In the genomic region with DNA sequence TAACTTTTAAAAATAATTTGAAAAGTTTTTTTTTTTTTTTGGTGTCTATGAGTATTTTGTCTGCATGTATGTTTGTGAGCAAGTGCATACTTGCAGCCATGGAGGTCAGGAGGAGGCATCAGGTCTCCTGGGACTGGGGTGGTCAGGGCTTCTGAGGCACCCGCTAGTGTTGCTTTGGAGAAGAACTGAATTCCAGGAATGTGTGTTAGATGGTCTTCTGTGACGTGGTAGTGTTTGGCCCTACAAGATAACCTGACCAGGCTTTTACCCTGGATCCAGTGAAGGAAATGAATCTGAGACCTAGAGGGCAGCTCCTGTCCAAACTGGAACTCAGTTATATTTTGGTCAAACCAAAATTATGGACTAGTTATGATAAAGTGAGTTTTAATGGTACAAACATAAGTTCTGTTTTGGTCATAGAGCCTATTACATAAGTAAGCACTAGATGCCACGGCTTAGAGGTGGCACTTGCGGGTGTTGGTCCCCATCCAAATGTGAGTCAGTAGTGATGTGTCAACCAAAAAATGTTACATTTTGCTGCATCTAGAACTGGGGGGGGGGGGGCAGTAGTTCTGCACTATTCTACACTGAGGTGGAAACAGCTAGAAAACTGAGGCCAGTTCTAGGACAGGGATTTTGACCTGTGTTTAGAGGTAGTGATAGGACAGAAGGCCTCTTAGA, we compare ENCODE assay signal across 27 mouse cellular contexts. TPM values are rescaled to one million over a fixed set of nuclear protein-coding genes. Genes with fewer than 3 reads are reported as not detected.
DNase-seq lines count a peak whose midpoint lies in the region; ATAC-seq and TF ChIP-seq lines count a peak whose summit lies in the region.
"Had no signal": no experiment of that assay in that cellular context is flagged by ENCODE, and none has a peak within 500 bp of the region (broad histone marks: within the 10 kb centered on the region; RNA-seq: fewer than 3 reads in every experiment).

No protein-coding gene starts in this region.

- H3K79me3 ChIP-seq in C2C12 (ENCODE audit: low read depth), result no peaks in the 10 kb centered on the region

- no peak for TF ChIP-seq POLR2A in myocyte (IDR thresholded peaks at IDR 0.05; ENCODE audit: insufficient read length, low read depth)

- H3K27ac ChIP-seq in lung, postnatal 0 days (ENCODE audit: low read length), result no peak overlapping the region
- H3K27ac ChIP-seq: embryonic facial prominence, embryonic 15.5 days; forebrain, embryonic 12.5 days; heart, embryonic 10.5 days; heart, embryonic 15.5 days; kidney, postnatal 0 days; liver, embryonic 15.5 days; macrophage; midbrain, embryonic 13.5 days; neural tube, embryonic 15.5 days had no signal

- no peaks in the 10 kb centered on the region for H3K9me3 ChIP-seq in lung, postnatal 0 days (ENCODE audit: low read length)
- H3K9me3 ChIP-seq: embryonic facial prominence, embryonic 15.5 days; forebrain, embryonic 12.5 days; heart, embryonic 10.5 days; heart, embryonic 15.5 days; liver, embryonic 15.5 days; midbrain, embryonic 13.5 days; neural tube, embryonic 15.5 days had no signal

- H3K4me2 ChIP-seq in lung, postnatal 0 days (replicated peaks; ENCODE audit: low read depth, low read length), result no peak overlapping the region
- peak overlapping the region; percentile 25 for H3K4me2 ChIP-seq in myocyte (ENCODE audit: low read depth)
- H3K4me2 ChIP-seq: embryonic facial prominence, embryonic 15.5 days; forebrain, embryonic 12.5 days; heart, embryonic 15.5 days; liver, embryonic 15.5 days; lung, embryonic 14.5 days; midbrain, embryonic 13.5 days; neural tube, embryonic 15.5 days had no signal

- DNase-seq in lung, postnatal 0 days (ENCODE audit: low spot score), result peak; percentile 17
- no peak for DNase-seq in lung, postnatal 14 days
- DNase-seq in adrenal gland, postnatal 10 days, result peak; percentile 44
- DNase-seq in yolk sac, embryonic 10.5 days (ENCODE audit: low spot score), result no peak
- DNase-seq in embryo, embryonic 10 days (ENCODE audit: low spot score), result no peak
- DNase-seq: cerebellum, postnatal 10 days; forebrain, postnatal 0 days; gastrocnemius, postnatal 10 days; kidney, adult 2 months; layer of hippocampus, adult 9-11 months; liver; lung, embryonic 14.5 days; retina, postnatal 1 day; right cerebral cortex, postnatal 14 days; thymus, postnatal 25 days had no signal

- no peak for TF ChIP-seq EP300 in lung, postnatal 0 days (IDR thresholded peaks at IDR 0.05)

- no peak overlapping the region for H3K9ac ChIP-seq in lung, postnatal 0 days (replicated peaks; ENCODE audit: low read depth)
- H3K9ac ChIP-seq: embryonic facial prominence, embryonic 15.5 days; forebrain, embryonic 12.5 days; forebrain, postnatal 0 days; heart, embryonic 15.5 days; liver, embryonic 15.5 days; lung, embryonic 14.5 days; midbrain, embryonic 13.5 days; neural tube, embryonic 15.5 days had no signal

- no peaks in the 10 kb centered on the region for H3K4me1 ChIP-seq in lung, postnatal 0 days (ENCODE audit: insufficient read depth, low read depth, low read length)
- H3K4me1 ChIP-seq: embryonic facial prominence, embryonic 15.5 days; heart, embryonic 10.5 days; heart, embryonic 15.5 days had no signal

- no peaks in the 10 kb centered on the region for H3K36me3 ChIP-seq in lung, postnatal 0 days (ENCODE audit: insufficient read depth, low read length)
- H3K36me3 ChIP-seq in C2C12 (ENCODE audit: control insufficient read depth, insufficient read depth), result no peaks in the 10 kb centered on the region
- no peaks in the 10 kb centered on the region for H3K36me3 ChIP-seq in myocyte (ENCODE audit: control insufficient read depth, insufficient read depth)
- H3K36me3 ChIP-seq: embryonic facial prominence, embryonic 15.5 days; forebrain, embryonic 12.5 days; heart, embryonic 10.5 days; heart, embryonic 15.5 days; liver, embryonic 15.5 days; midbrain, embryonic 13.5 days; neural tube, embryonic 15.5 days had no signal

- H3K79me2 ChIP-seq in C2C12 (ENCODE audit: control insufficient read depth, insufficient read depth), result no peaks in the 10 kb centered on the region
- no peaks in the 10 kb centered on the region for H3K79me2 ChIP-seq in myocyte (ENCODE audit: control insufficient read depth, insufficient read depth)

- no peak for ATAC-seq in lung, postnatal 0 days
- ATAC-seq: forebrain, postnatal 0 days; hindbrain, embryonic 16.5 days; midbrain, embryonic 13.5 days had no signal

- no peaks in the 10 kb centered on the region for H3K27me3 ChIP-seq in lung, postnatal 0 days (replicated peaks; ENCODE audit: insufficient read depth, low read length)
- H3K27me3 ChIP-seq in C2C12 (ENCODE audit: control insufficient read depth, insufficient read depth, insufficient read length) (no peaks in the 10 kb centered on the region), myocyte (ENCODE audit: control insufficient read depth, insufficient read depth, insufficient read length) (no peaks in the 10 kb centered on the region)
- H3K27me3 ChIP-seq: embryonic facial prominence, embryonic 15.5 days; forebrain, embryonic 12.5 days; heart, embryonic 15.5 days; liver, embryonic 15.5 days; midbrain, embryonic 13.5 days; neural tube, embryonic 15.5 days had no signal

- no peak overlapping the region for H3ac ChIP-seq in C2C12 (ENCODE audit: control insufficient read depth, insufficient read length, low read depth)
- H3ac ChIP-seq in myocyte (ENCODE audit: control insufficient read depth, insufficient read length), result no peak overlapping the region

- WGBS in lung, postnatal 0 days, result 64% methylated on average over 4 of the region's 4 CpGs

- no peak overlapping the region for H3K4me3 ChIP-seq in lung, postnatal 0 days (ENCODE audit: low read depth, low read length)
- H3K4me3 ChIP-seq in C2C12 (ENCODE audit: insufficient read depth, poor library complexity, severe bottlenecking) (no peak overlapping the region), myocyte (no peak overlapping the region)
- H3K4me3 ChIP-seq: embryonic facial prominence, embryonic 15.5 days; forebrain, embryonic 12.5 days; heart, embryonic 10.5 days; heart, embryonic 15.5 days; liver, embryonic 15.5 days; midbrain, embryonic 13.5 days; neural tube, embryonic 15.5 days had no signal

- no peak for TF ChIP-seq CTCF in lung, postnatal 0 days (IDR thresholded peaks at IDR 0.05)
- no peak for TF ChIP-seq CTCF in C2C12 (IDR thresholded peaks at IDR 0.05; ENCODE audit: control insufficient read depth, insufficient read depth, insufficient read length)

TF ChIP-seq in C2C12, 6 proteins besides CTCF, POLR2A, EP300 and RAD21:
- TF ChIP-seq MYOD1 (IDR thresholded peaks at IDR 0.05; ENCODE audit: control insufficient read depth, insufficient read length, low read depth) (peak; percentile 5), FOSL1 (IDR thresholded peaks at IDR 0.05; ENCODE audit: insufficient read depth, low read length, poor library complexity, severe bottlenecking) (peak; percentile 55), CEBPB (IDR thresholded peaks at IDR 0.05; ENCODE audit: low read depth) (no peak), MYOG (IDR thresholded peaks at IDR 0.05; ENCODE audit: control insufficient read depth, extremely low read depth, insufficient read length) (no peak), MAX (IDR thresholded peaks at IDR 0.05) (no peak), USF1 (IDR thresholded peaks at IDR 0.05; ENCODE audit: low read depth) (no peak)

TF ChIP-seq in myocyte, 11 proteins besides CTCF, POLR2A, EP300 and RAD21:
- TF ChIP-seq REST (IDR thresholded peaks at IDR 0.05; ENCODE audit: insufficient read depth, insufficient read length) (no peak), TCF3 (IDR thresholded peaks at IDR 0.05; ENCODE audit: insufficient read length, low read depth) (no peak), USF1 (IDR thresholded peaks at IDR 0.05; ENCODE audit: low read depth) (no peak), MAX (IDR thresholded peaks at IDR 0.05; ENCODE audit: low read depth) (no peak), CEBPB (IDR thresholded peaks at IDR 0.05; ENCODE audit: insufficient read depth, poor library complexity, severe bottlenecking) (no peak), POLR2AphosphoS2 (IDR thresholded peaks at IDR 0.05; ENCODE audit: insufficient read length, low read depth) (no peak)

RNA-seq across cellular contexts. Expression of gene Cnnm2, which starts 38.6 kb away (rescaled TPM):
- 2.4 and 2.8 TPM in 2 replicates for polyA plus RNA-seq in lung, postnatal 0 days (2015; fragmentation: Nextera tagmentation; extraction: Ambion mirVana)
- 4.1 TPM for polyA plus RNA-seq in C2C12 (2012; fragmentation: generic; extraction: Trizol)
- total RNA-seq in adrenal gland, postnatal 10 days (2021), result 10 to 100 TPM; 13.2 to 23.4 TPM
- 8.1 TPM for polyA plus RNA-seq in myocyte (2012; fragmentation: generic; extraction: Trizol)

Comparison
In these comparisons a context has a peak if more than half of its experiments do, and no peak if none do; other contexts are left out.
1. DNase-seq: peak in lung, postnatal 0 days (single experiment) and adrenal gland, postnatal 10 days (single experiment); none in lung, postnatal 14 days (single experiment), yolk sac, embryonic 10.5 days (single experiment) and embryo, embryonic 10 days (single experiment).